Mouse (Mus musculus) stomach, adult 2 months (tissue): ENCODE data around the gene 1700123O20Rik. TPM values are rescaled to one million over a fixed set of nuclear protein-coding genes. Genes with fewer than 3 reads are reported as not detected.

Experiments
- polyA plus RNA-seq: library from polyadenylated mRNA; depleted of rRNA; stranded (reverse); fragments of >200 nt; gene quantifications from 2 replicates; pipeline ENCODE4 v1.2.3, GENCODE M21; 2012; rRNA removed

The 1700123O20Rik gene
- polyA plus RNA-seq, result 16.1 and 38.8 TPM in 2 replicates

GRCm38 (mm10) chr14:54686063-54686521 lies at the start of gene 1700123O20Rik:
1700123O20Rik (plus strand) TSS chr14:54686216.

GRCm38 (mm10) chr14:54640946-54641304 lies 45.1 kb upstream of the 1700123O20Rik start, which contains the start of gene Gm17606:
Gm17606 (plus strand) TSS chr14:54640952.

GRCm38 (mm10) chr14:54641305-54641969 lies 44.6 kb upstream of the 1700123O20Rik start, which contains the start of gene Cdh24:
Cdh24 (minus strand) TSS chr14:54641364.

GRCm38 (mm10) chr14:54686522-54687143 lies 617 bp downstream of the 1700123O20Rik start, which contains the start of gene Acin1:
Acin1 (minus strand) TSS chr14:54686931.

GRCm38 (mm10) chr14:54698733-54699132 lies 12.7 kb downstream of the 1700123O20Rik start, which contains the start of gene Gm29776:
Gm29776 (minus strand) TSS chr14:54698833.

GRCm38 (mm10) chr14:54712074-54712473 lies 26.1 kb downstream of the 1700123O20Rik start, which contains the start of gene Cebpe:
Cebpe (minus strand) TSS chr14:54712174.

Other genes with a start within 250 kb of the 1700123O20Rik start
- 117 and 169 TPM in 2 replicates for gene Lrp10, start 222.1 kb upstream of the 1700123O20Rik start, polyA plus RNA-seq
- 0.30 and 0.37 TPM in 2 replicates for gene Rem2, start 210.1 kb upstream of the 1700123O20Rik start, polyA plus RNA-seq
- gene Prmt5, start 168.7 kb upstream of the 1700123O20Rik start, polyA plus RNA-seq, result 7.3 and 13.3 TPM in 2 replicates
- 3.3 and 4.1 TPM in 2 replicates for gene Haus4, start 131.6 kb upstream of the 1700123O20Rik start, polyA plus RNA-seq
- gene Ajuba, start 108.7 kb upstream of the 1700123O20Rik start, polyA plus RNA-seq, result 8.4 and 8.7 TPM in 2 replicates
- gene 4931414P19Rik, start 80.2 kb upstream of the 1700123O20Rik start, polyA plus RNA-seq, result 3.6 and 4.1 TPM in 2 replicates
- 93.0 and 120 TPM in 2 replicates for gene Psmb5, start 68.2 kb upstream of the 1700123O20Rik start, polyA plus RNA-seq
- not detected in 2 replicates for gene Psmb11, start 64.8 kb upstream of the 1700123O20Rik start, polyA plus RNA-seq
- gene Gm17606, start 45.3 kb upstream of the 1700123O20Rik start, polyA plus RNA-seq, result not detected in 2 replicates
- 2.8 and 4.0 TPM in 2 replicates for gene Cdh24, start 44.9 kb upstream of the 1700123O20Rik start, polyA plus RNA-seq
- gene Acin1, start 715 bp downstream of the 1700123O20Rik start, polyA plus RNA-seq, result 30.3 and 44.2 TPM in 2 replicates
- not detected in 2 replicates for gene Gm29776, start 12.6 kb downstream of the 1700123O20Rik start, polyA plus RNA-seq
- 2.6 and 7.1 TPM in 2 replicates for gene Cebpe, start 26.0 kb downstream of the 1700123O20Rik start, polyA plus RNA-seq
- 11.9 and 13.5 TPM in 2 replicates for gene Slc7a8, start 95.7 kb downstream of the 1700123O20Rik start, polyA plus RNA-seq
- gene Rnf212b, start 127.9 kb downstream of the 1700123O20Rik start, polyA plus RNA-seq, result not detected in 2 replicates
- gene Homez, start 184.7 kb downstream of the 1700123O20Rik start, polyA plus RNA-seq, result 1.6 and 1.7 TPM in 2 replicates
- gene Ppp1r3e, start 191.3 kb downstream of the 1700123O20Rik start, polyA plus RNA-seq, result 7.0 and 8.5 TPM in 2 replicates
- 21.4 and 24.2 TPM in 2 replicates for gene Bcl2l2, start 197.2 kb downstream of the 1700123O20Rik start, polyA plus RNA-seq
- 11.1 and 13.1 TPM in 2 replicates for gene Gm20521, start 197.2 kb downstream of the 1700123O20Rik start, polyA plus RNA-seq
- 19.9 and 24.8 TPM in 2 replicates for gene Pabpn1, start 206.3 kb downstream of the 1700123O20Rik start, polyA plus RNA-seq
- 30.5 and 37.7 TPM in 2 replicates for gene Slc22a17, start 226.9 kb downstream of the 1700123O20Rik start, polyA plus RNA-seq
- gene Efs, start 239.9 kb downstream of the 1700123O20Rik start, polyA plus RNA-seq, result 13.5 and 18.0 TPM in 2 replicates
- gene Il25, start 246.5 kb downstream of the 1700123O20Rik start, polyA plus RNA-seq, result 0.16 and 0.51 TPM in 2 replicates